Mouse (Mus musculus): ENCODE data around the gene Paqr7.

GRCm38 (mm10) chr4:134505966-134506594, 9.6 kb downstream of the Paqr7 start:
- TF ChIP-seq CTCF (IDR thresholded peaks at IDR 0.05; ENCODE audit: borderline replicate concordance, insufficient read depth, low read length) (no peak), POLR2A (IDR thresholded peaks at IDR 0.05; ENCODE audit: low read depth, low read length) (no peak)
